Mouse (Mus musculus) spleen, postnatal 14 days (tissue): ENCODE results near the gene Csad.

Experiments
- DNase-seq, 2 experiments: peaks; one replicate each; pipeline ENCODE4 v3.0.0; 2021 to 2022; ENCODE audit warnings: low spot score in 2 of 2

The Csad gene

DNA sequence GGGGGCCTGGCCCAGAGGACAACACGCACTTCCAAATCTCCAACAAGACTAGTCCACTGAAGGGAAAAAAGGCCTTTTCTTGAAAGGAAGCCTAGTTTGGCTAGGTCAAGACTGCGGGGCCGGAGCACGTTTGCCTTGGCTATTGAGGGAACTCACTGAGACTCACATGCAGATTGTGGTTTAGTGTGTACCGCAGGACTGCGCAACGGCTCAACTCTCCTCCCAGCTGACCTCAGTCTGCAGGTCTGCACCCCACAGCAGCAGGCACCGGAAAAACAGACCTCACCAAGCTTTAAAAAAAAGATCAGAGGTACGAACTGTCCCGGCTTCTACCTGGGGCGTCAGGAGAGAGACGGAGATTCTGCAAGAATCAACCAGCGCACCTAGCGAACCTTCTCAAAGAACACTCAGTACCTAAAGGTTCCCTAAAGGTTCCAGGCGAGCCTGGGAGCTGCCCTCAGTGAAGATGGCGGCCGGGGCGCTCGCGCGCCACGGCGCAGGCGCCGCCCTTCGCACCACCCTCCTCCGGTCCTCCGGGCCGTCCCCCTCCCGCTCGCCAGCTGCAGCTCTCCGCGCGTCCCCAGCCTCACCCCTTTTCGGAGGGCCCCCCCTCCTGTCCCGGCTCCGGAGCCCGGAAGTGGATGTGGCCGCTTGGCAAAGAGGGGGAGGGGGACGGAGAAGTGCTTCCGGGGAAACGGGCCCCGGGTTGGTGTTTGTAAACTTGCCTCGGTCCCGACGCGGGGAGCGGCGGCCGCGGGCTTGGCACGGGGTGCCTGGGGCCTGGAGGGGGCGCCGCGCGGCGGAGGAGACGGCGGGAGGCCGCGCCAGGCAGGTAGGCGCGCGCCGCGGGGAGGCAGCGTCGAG lies 1.3 kb downstream of the Csad start, which contains the start of gene Zfp740:
Gene Zfp740, plus strand, starts transcription at position 279 of the 864 bp plus-strand sequence.
- DNase-seq: peak; percentile 84 to 87

GRCm38 (mm10) chr15:102198841-102199240 lies 5.7 kb downstream of the Csad start:
- no peak for DNase-seq

DNA sequence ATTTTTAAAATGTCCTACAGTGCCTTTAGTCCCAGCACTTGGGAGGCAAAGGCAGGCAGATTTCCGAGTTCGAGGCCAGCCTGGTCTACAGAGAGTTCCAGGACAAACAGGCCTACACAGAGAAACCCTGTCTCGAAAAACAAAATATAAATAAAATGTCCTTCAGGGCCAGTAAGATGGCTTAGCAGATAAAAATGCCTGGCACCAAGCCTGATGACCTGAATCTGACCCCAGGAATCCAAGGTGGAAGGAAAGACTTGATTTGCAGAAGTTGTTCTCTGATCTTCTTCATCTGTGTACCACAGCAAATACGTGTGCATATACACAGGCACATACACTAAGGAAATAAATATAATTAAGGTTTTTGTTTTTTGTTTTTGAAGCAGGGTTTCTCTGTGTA lies 9.2 kb downstream of the Csad start:
- DNase-seq: no peak

DNA sequence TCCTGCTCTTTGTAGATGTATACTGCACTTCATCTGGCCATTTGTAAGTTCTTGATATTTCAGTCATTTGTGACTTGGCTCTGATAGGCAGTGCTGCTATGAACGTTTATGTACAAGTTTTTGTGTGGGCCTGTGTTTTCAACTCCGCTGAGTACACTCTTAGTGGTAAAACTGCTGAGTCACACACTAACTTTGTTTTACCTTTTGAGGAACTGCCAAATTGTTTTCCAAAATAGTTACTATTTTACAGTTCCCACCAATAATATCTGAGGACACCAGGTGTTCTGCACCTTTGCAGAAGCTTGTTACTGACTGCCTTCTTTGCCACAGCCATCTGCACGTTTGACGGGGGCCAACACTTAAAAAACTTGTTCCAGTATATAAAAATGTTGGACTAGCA lies 10.1 kb downstream of the Csad start:
- no peak for DNase-seq

DNA sequence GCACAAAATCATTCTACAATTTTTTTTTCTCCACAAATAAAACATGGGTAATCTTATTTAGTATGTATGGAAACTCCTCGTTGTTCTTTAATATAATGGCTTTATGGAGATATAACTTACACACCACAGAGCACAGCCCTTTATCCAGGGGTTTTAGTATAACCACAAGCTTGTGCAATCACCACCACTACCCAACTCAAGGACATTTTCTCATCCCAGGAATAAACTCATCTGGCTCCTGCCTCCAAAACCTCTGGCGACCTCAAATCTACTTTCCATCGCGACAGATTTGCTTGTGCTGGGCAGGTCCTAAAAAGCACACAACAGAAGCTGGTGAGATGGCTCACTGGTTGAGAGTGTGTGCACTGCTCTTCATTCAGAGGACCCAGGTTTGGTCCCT lies 10.9 kb downstream of the Csad start:
- DNase-seq: no peak

- no peak for DNase-seq
Measured at GRCm38 (mm10) chr15:102192820-102193386, 11.6 kb downstream of the Csad start.

- no peak for DNase-seq
Measured at GRCm38 (mm10) chr15:102192271-102192812, 12.2 kb downstream of the Csad start.

DNA sequence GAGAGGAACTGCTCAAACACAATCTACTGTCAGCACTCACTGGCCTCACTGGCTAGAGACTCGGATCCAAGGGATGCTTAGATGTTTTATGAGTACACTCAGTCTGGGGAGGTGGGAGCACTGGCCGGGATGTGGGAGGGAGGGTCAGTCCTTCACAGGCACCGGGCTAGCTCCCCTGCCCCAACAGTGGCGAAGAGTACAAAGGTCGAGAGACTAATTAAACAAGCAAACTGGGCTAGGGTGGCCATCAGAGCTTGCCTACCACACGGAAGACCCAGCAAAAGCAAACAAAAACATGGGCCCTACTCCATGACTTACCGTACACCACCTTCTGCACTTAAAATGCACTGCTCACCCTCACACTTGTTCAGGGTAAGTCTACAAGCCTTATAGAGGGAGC lies 12.8 kb downstream of the Csad start:
- DNase-seq: no peak

GRCm38 (mm10) chr15:102188883-102189282 lies 15.6 kb downstream of the Csad start:
- DNase-seq: no peak

DNA sequence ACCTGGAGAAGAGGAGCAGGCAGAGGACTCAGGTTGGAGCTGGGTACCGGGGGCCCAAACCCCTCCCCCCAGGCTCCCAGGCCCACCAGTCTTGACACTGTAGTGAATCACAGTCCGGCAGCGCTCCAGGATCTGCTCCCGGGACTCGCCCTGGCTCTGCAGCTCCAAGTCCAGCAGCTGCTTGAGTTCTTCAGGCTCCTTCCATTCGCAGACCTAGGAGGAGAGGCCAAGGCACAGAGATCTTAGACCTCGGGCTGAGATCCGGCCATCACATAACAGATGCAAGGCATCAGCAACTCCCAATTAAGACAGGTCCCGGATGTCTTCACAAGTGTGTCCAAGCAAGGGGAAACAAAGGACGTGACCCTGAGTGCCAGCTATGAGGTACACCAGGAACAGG lies 16.4 kb downstream of the Csad start:
- no peak for DNase-seq

DNA sequence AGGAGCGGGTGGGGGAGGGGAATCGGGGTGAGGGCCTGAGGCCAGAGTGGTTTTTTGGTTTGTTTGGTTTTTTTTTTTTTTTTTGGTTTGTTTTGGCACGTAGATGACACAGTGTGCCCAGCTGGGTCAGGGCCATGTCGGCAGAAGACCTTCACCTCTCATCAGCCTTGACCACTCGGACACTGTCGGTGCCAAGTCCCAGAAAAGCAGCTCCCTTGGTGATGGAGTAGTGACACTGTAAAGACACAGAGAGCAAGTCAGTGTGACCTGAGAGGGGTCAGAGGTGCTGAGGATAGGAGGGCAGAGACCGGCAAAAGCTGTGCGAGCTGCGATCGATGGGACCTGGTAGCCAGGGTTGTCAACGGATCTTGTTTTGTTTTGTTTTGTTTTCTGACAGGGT lies 18.3 kb downstream of the Csad start:
- no peak for DNase-seq

- no peak for DNase-seq
Measured at GRCm38 (mm10) chr15:102183076-102183475, 21.4 kb downstream of the Csad start.

GRCm38 (mm10) chr15:102179924-102180323 lies 24.6 kb downstream of the Csad start:
- no peak for DNase-seq

- DNase-seq: no peak
Measured at GRCm38 (mm10) chr15:102179106-102179505, 25.4 kb downstream of the Csad start.

DNA sequence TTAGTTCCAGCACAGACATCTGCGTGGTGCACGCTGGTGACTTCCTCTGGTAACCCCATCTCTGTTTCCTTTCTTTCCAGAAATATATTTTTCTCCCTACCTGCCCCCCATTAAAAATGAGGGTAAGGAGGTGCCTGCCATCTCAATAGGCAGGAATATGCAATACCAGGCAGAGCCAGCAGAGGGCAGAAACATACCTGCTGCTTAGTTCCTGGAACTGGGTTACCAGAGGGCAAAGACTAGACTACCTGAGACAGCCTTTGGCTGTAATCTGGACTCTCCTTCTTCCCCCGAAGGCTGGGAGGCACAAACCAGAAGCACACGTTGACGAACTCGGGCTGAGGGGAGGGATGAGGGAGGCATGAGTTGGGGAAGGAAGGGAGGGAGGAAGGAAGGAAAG lies 26.2 kb downstream of the Csad start:
- DNase-seq: peak; percentile 68 to 82

- no peak for DNase-seq
Measured at GRCm38 (mm10) chr15:102177417-102177816, 27.1 kb downstream of the Csad start.

GRCm38 (mm10) chr15:102176571-102177316 lies 27.8 kb downstream of the Csad start:
- no peak for DNase-seq

GRCm38 (mm10) chr15:102175736-102176319 lies 28.7 kb downstream of the Csad start:
- DNase-seq: no peak

- DNase-seq: no peak
Measured at GRCm38 (mm10) chr15:102173581-102173980, 30.9 kb downstream of the Csad start.

GRCm38 (mm10) chr15:102169064-102169463 lies 35.5 kb downstream of the Csad start:
- DNase-seq: no peak

DNA sequence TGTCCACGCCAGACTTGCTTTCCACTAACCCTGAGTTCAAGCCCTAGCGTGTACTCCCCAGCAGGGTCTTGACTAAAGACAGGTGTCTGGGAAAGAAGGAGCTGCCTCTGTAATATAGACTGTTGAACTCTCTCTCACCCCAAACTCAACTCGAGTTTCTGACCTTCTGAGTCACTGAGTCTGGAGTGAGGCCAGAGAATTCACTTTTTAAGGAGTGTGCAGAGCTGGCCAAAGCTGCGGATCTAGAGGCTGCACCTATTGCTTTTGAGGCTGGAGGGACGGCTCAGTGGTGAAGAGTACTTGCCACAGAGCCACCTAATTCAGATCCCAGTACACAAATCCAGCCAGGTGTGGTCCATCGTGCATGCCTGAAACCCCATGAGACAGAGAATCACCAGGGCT lies 36.9 kb downstream of the Csad start:
- no peak for DNase-seq
